Mouse (Mus musculus) embryonic fibroblast, embryonic 13.5 days (primary cell): ENCODE results near the gene Gimap9. TPM values are rescaled to one million over a fixed set of nuclear protein-coding genes. Genes with fewer than 3 reads are reported as not detected.

Source experiments
- H3K27ac ChIP-seq: 2 replicates; pipeline ENCODE4 v1.5.1; 2012; ENCODE audit warnings: low read length, control low read depth, inconsistent platforms; ENCODE audit not compliant: insufficient read depth
- H3K4me1 ChIP-seq: 2 replicates; pipeline ENCODE4 v1.6.1; 2011; ENCODE audit warnings: low read length; ENCODE audit not compliant: control insufficient read depth, insufficient read depth
- H3K4me3 ChIP-seq: 2 replicates; pipeline ENCODE4 v1.5.1; 2011; ENCODE audit warnings: mild to moderate bottlenecking, control low read depth, low read length; ENCODE audit not compliant: insufficient read depth
- CTCF ChIP-seq: IDR thresholded peaks from 2 replicates; pipeline ENCODE4 v1.5.1; 2011; ENCODE audit warnings: mild to moderate bottlenecking, control low read depth, low read length, moderate library complexity, borderline replicate concordance; ENCODE audit not compliant: insufficient read depth
- POLR2A ChIP-seq: IDR thresholded peaks from 2 replicates; pipeline ENCODE4 v1.6.1; 2011; ENCODE audit warnings: low read depth, mild to moderate bottlenecking, control low read depth, low read length, moderate library complexity
- polyA plus RNA-seq: library from polyadenylated mRNA; stranded (reverse); fragments of >200 nt; gene quantifications from 2 replicates; pipeline ENCODE4 v1.2.4, GENCODE M21; 2011; ENCODE audit warnings: low read depth; ENCODE audit not compliant: missing spikeins, insufficient read length

Gene Gimap9
- polyA plus RNA-seq, result 1.5 and 1.7 TPM in 2 replicates

- Histone ChIP-seq H3K4me3 (peak within 1 kb of the TSS; percentile 33), H3K27ac (no peak within 1 kb of the TSS), H3K4me1 (no peaks in the 10 kb centered on the region)
- no peak for TF ChIP-seq CTCF
- no peak for TF ChIP-seq POLR2A
These were observed at the start of gene Gimap9 for GRCm38 (mm10) chr6:48675931-48676859. Gene Gimap9 (plus strand): TSS chr6:48676129.

GRCm38 (mm10) chr6:48626464-48626863, 49.5 kb upstream of the Gimap9 start, which contains the start of gene AI854703:
Gene AI854703 (plus strand): TSS chr6:48626764.
- Histone ChIP-seq H3K4me3 (peak within 1 kb of the TSS; percentile 48), H3K27ac (no peak within 1 kb of the TSS), H3K4me1 (no peaks in the 10 kb centered on the region)
- TF ChIP-seq POLR2A (no peak), CTCF (no peak)

- no peaks in the 10 kb centered on the region for H3K4me1 ChIP-seq
- no peak overlapping the region for H3K27ac ChIP-seq
- TF ChIP-seq POLR2A, result no peak
- peak; percentile 36; the same call in 1 of the 2 replicates for TF ChIP-seq CTCF
- H3K4me3 ChIP-seq, result peak overlapping the region; percentile 48
These were observed 48.9 kb upstream of the Gimap9 start for GRCm38 (mm10) chr6:48626984-48627383.

DNA sequence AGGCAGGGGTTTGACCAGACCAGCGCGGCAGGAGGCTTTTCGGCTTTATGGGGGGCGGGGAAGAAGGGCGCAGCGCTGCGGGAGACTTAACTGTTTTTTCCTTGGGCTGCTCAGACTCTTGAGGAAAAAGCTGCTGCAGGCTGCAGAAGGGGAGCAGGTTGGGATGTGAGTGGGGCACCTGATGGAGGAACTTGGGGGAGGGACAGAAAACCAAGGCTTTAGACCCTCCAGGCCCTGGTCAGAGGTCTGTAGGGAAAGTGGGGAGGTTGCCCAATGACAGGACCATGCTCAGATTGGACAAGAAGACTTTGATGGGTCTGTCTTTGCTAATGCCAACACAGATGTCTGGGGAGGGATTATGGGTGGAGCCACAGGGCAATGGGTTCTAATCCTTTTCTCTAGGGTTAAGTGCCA, 48.4 kb upstream of the Gimap9 start:
- Histone ChIP-seq H3K27ac (no peak overlapping the region), H3K4me1 (no peaks in the 10 kb centered on the region), H3K4me3 (peak overlapping the region; percentile 48)
- TF ChIP-seq POLR2A (no peak), CTCF (no peak)

DNA sequence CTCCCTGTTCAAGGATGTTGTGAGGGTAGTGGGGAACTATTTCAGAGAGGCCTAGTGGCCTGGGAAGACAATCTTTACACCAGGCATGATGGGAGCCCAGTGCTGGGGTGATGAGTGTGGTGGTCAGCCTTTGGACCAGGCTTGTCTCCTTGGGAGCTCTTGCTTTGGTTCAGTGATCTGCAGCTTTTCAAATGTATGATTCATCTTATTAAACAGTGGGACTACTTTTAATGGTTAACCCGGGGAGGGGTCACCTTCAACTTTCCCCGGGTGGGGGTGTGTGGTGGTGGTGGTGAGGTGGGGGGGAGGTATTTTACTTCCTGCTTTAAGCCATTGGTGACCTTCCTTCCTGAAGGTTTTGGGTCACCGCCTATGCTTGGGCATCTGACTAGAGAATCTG, 47.6 kb upstream of the Gimap9 start:
- no peaks in the 10 kb centered on the region for H3K4me1 ChIP-seq
- no peak overlapping the region for H3K27ac ChIP-seq
- TF ChIP-seq CTCF (no peak), POLR2A (no peak)
- H3K4me3 ChIP-seq, result no peak overlapping the region

GRCm38 (mm10) chr6:48628808-48629660, 46.9 kb upstream of the Gimap9 start:
- TF ChIP-seq POLR2A, result peak; percentile 26; the same call in 1 of the 2 replicates
- no peak for TF ChIP-seq CTCF
- Histone ChIP-seq H3K27ac (no peak overlapping the region), H3K4me3 (peak overlapping the region; percentile 13; the same call in 1 of the 2 replicates), H3K4me1 (no peaks in the 10 kb centered on the region)

DNA sequence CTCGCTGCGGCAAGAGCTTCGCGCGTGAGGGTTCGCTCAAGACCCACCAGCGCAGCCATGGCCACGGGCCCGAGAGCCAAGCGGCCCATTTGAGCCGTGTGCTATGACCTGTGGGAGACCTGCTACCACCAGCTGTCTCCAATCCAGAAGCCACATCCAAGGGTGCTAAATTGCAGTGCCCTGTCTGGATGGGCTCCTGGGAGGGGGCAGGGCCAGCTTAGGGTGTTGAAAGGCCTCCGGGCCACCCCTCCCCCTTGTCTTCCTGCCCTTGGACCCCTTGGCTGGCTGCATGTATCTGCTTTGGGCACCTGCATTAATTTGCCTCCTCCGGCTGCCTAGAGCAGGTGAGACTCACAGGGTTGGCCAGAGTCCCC, 46.3 kb upstream of the Gimap9 start:
- Histone ChIP-seq H3K4me1 (no peaks in the 10 kb centered on the region), H3K4me3 (0 out of 2 replicates have a peak overlapping the region, but pooled peaks have one; percentile 13), H3K27ac (no peak overlapping the region)
- TF ChIP-seq POLR2A (no peak), CTCF (no peak)

DNA sequence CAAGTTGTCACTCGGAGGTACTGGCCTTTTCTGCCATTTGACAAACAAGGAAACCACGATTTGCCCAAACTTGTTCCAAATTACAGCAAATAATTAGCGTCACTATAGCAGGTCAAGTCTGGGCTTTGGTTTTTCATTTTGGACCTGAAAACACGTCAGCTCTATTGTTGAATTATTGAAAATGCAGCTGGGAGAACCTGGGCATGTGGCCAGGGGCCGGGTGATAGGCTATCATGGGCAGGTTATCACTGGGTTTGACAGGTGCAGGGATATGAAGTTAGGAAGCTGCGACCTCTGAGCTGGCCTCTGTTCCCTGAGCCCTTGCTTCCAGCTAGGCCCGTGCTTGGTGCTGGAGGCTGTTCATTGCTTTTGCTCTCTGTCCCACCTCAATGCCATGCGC, 45.1 kb upstream of the Gimap9 start:
- H3K4me3 ChIP-seq, result no peak overlapping the region
- TF ChIP-seq POLR2A (no peak), CTCF (no peak)
- no peaks in the 10 kb centered on the region for H3K4me1 ChIP-seq
- H3K27ac ChIP-seq, result no peak overlapping the region

- H3K4me1 ChIP-seq, result no peaks in the 10 kb centered on the region
- no peak for TF ChIP-seq POLR2A
- no peak for TF ChIP-seq CTCF
- no peak overlapping the region for H3K27ac ChIP-seq
- H3K4me3 ChIP-seq, result no peak overlapping the region
These were observed 40.8 kb upstream of the Gimap9 start for GRCm38 (mm10) chr6:48635105-48635504.

- Histone ChIP-seq H3K27ac (no peak overlapping the region), H3K4me3 (no peak overlapping the region), H3K4me1 (no peaks in the 10 kb centered on the region)
- TF ChIP-seq POLR2A, result no peak
- no peak for TF ChIP-seq CTCF
These were observed 39.4 kb upstream of the Gimap9 start for GRCm38 (mm10) chr6:48636515-48636914.
